Mouse (Mus musculus) spleen, adult 2 months (tissue): Measurements from ENCODE around the gene Trim8. TPM values are rescaled to one million over a fixed set of nuclear protein-coding genes. Genes with fewer than 3 reads are reported as not detected.
A peak's percentile ranks its signal among the peaks of the same experiment; 100 is the strongest.

ENCODE experiments used
- DNase-seq, 2 experiments: peaks; one replicate each; pipeline versions ENCODE4 v3.0.0 to v3.0.0-alpha.2; 2012 to 2021; ENCODE audit warnings: low spot score in 2 of 2, low read depth in 1 of 2
- H3K27ac ChIP-seq: fragments of 200-500 bp; 2 replicates; pipeline ENCODE4 v1.5.1; 2012; ENCODE audit warnings: low read length, inconsistent platforms; ENCODE audit not compliant: insufficient read depth
- H3K27me3 ChIP-seq: fragments of 200-500 bp; 2 replicates; pipeline ENCODE4 v1.6.1; 2012; ENCODE audit warnings: mild to moderate bottlenecking, moderate library complexity, low read length, inconsistent platforms; ENCODE audit not compliant: control insufficient read depth, insufficient read depth
- H3K36me3 ChIP-seq: fragments of 200-500 bp; 2 replicates; pipeline ENCODE4 v1.6.1; 2012; ENCODE audit warnings: mild to moderate bottlenecking, low read length, inconsistent platforms; ENCODE audit not compliant: control insufficient read depth, insufficient read depth
- H3K4me1 ChIP-seq: fragments of 200-500 bp; 2 replicates; pipeline ENCODE4 v1.6.1; 2011; ENCODE audit warnings: inconsistent platforms; ENCODE audit not compliant: control insufficient read depth, insufficient read depth, insufficient read length
- H3K4me3 ChIP-seq: fragments of 200-500 bp; 2 replicates; pipeline ENCODE4 v1.5.1; 2011; ENCODE audit warnings: mild to moderate bottlenecking, inconsistent platforms; ENCODE audit not compliant: insufficient read depth, insufficient read length; ENCODE audit errors: extremely low read depth
- CTCF ChIP-seq: fragments of 200-500 bp; IDR thresholded peaks from 2 replicates; pipeline ENCODE4 v1.5.1; 2011; ENCODE audit warnings: mild to moderate bottlenecking, inconsistent platforms; ENCODE audit not compliant: insufficient read depth, insufficient read length, insufficient replicate concordance; ENCODE audit errors: extremely low read depth
- POLR2A ChIP-seq: fragments of 200-500 bp; IDR thresholded peaks from 2 replicates; pipeline ENCODE4 v1.6.1; 2011; ENCODE audit warnings: low read depth, low read length, inconsistent platforms
- WGBS: fragments of 180-500 bp; shearing (Covaris S2); methylation state at CpG from one replicate; pipeline ENCODE4 v1.1.7; 2018; 5-methylcytosine and 5-hydroxymethylcytosine counted together
- polyA plus RNA-seq: library from polyadenylated mRNA; depleted of rRNA; stranded (reverse); fragments of >200 nt; gene quantifications from 2 replicates; pipeline ENCODE4 v1.2.3, GENCODE M21; 2012

Gene Trim8
- polyA plus RNA-seq, 1 experiment: 47.1 TPM

- WGBS: 57% methylated on average over 21 of the region's 21 CpGs
- H3K27me3 ChIP-seq: no peaks in the 10 kb centered on the region
- DNase-seq: no peak
These were observed 22.0 kb upstream of the Trim8 start for GRCm38 (mm10) chr19:46479306-46480075.

GRCm38 (mm10) chr19:46480624-46481345 is 20.7 kb upstream of the Trim8 start:
- peaks cover 10% of the 10 kb centered on the region for H3K36me3 ChIP-seq
- H3K4me3 ChIP-seq: no peak overlapping the region
- 93% methylated on average over 10 of the region's 10 CpGs for WGBS
- H3K27ac ChIP-seq: no peak overlapping the region
- no peak for DNase-seq
- H3K27me3 ChIP-seq: no peaks in the 10 kb centered on the region
- TF ChIP-seq CTCF: no peak
- no peak for TF ChIP-seq POLR2A
- H3K4me1 ChIP-seq: peaks cover 15% of the 10 kb centered on the region; the same call in 1 of the 2 replicates

More at GRCm38 (mm10) chr19:46479306-46480075, 22.0 kb upstream of the Trim8 start:
- Histone ChIP-seq H3K4me3 (no peak overlapping the region), H3K27ac (peak overlapping the region; percentile 17; the same call in 1 of the 2 replicates), H3K4me1 (peaks cover 15% of the 10 kb centered on the region; the same call in 1 of the 2 replicates), H3K36me3 (peaks cover 14% of the 10 kb centered on the region)
- TF ChIP-seq POLR2A: no peak
- no peak for TF ChIP-seq CTCF

GRCm38 (mm10) chr19:46481352-46481751 is 20.1 kb upstream of the Trim8 start:
- peaks cover 15% of the 10 kb centered on the region; the same call in 1 of the 2 replicates for H3K4me1 ChIP-seq
- peaks cover 13% of the 10 kb centered on the region for H3K36me3 ChIP-seq
- H3K27me3 ChIP-seq: no peaks in the 10 kb centered on the region
- H3K4me3 ChIP-seq: no peak overlapping the region
- no peak for TF ChIP-seq POLR2A
- TF ChIP-seq CTCF: no peak
- WGBS: 85% methylated on average over 3 of the region's 3 CpGs
- no peak overlapping the region for H3K27ac ChIP-seq
- DNase-seq: no peak

- peaks cover 15% of the 10 kb centered on the region; the same call in 1 of the 2 replicates for H3K4me1 ChIP-seq
- WGBS: 87% methylated on average over 4 of the region's 4 CpGs
- H3K4me3 ChIP-seq: no peak overlapping the region
- H3K27me3 ChIP-seq: no peaks in the 10 kb centered on the region
- no peak overlapping the region for H3K27ac ChIP-seq
- H3K36me3 ChIP-seq: peaks cover 14% of the 10 kb centered on the region
- DNase-seq: no peak
- no peak for TF ChIP-seq POLR2A
These were observed 19.7 kb upstream of the Trim8 start for GRCm38 (mm10) chr19:46481756-46482155.

- DNase-seq: no peak
- WGBS: 33% methylated on average over 17 of the region's 17 CpGs
These were observed 18.5 kb upstream of the Trim8 start for GRCm38 (mm10) chr19:46482896-46483516.

GRCm38 (mm10) chr19:46483701-46484328 is 17.7 kb upstream of the Trim8 start:
- no peak for DNase-seq
- peak overlapping the region; percentile 62 for H3K27ac ChIP-seq
- TF ChIP-seq CTCF: no peak
- no peak for TF ChIP-seq POLR2A
- WGBS: 77% methylated on average over 15 of the region's 15 CpGs
- no peak overlapping the region for H3K4me3 ChIP-seq
- no peaks in the 10 kb centered on the region for H3K27me3 ChIP-seq
- H3K4me1 ChIP-seq: peaks cover 10% of the 10 kb centered on the region; the same call in 1 of the 2 replicates
- peaks cover 9% of the 10 kb centered on the region for H3K36me3 ChIP-seq

More at GRCm38 (mm10) chr19:46482896-46483516, 18.5 kb upstream of the Trim8 start:
- Histone ChIP-seq H3K27me3 (no peaks in the 10 kb centered on the region), H3K4me3 (no peak overlapping the region), H3K27ac (peak overlapping the region; percentile 40; the same call in 1 of the 2 replicates), H3K36me3 (peaks cover 9% of the 10 kb centered on the region), H3K4me1 (peaks cover 15% of the 10 kb centered on the region; the same call in 1 of the 2 replicates)
- TF ChIP-seq CTCF (no peak), POLR2A (no peak)
